Mouse (Mus musculus) MN1 (cell line): ENCODE measurements around the gene Pnpla8.
"Not testable (repeated sequence)": the region's sequence is repeated elsewhere in the genome, so short reads cannot be mapped to it uniquely, and the experiment has no call there.

Source experiments
- DNase-seq: peaks from one replicate; pipeline ENCODE4 v3.0.0-alpha.2; 2016; ENCODE audit warnings: low spot score

Pnpla8 gene

DNA sequence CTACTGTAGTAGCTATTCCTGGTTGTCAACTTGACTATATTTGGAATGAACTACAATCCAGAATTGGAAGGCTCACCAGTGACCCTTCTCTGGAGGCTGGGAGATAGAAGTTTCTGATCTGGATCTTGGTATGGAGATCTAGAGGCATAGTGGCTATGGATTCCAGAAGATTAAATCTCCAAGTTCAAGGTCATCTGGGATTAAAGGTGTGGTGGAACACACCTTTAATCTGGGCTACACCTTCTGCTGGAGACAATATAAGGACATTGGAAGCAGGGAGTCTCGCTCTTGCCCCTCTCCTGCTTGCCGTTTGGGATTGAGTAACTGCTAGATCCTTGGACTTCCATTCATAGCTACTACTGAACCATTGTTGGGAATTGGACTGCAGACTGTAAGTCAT lies at the start of gene Pnpla8:
Pnpla8 (plus strand) TSS at position 301 of the 400 bp plus-strand sequence.
- DNase-seq = not testable (repeated sequence)

DNA sequence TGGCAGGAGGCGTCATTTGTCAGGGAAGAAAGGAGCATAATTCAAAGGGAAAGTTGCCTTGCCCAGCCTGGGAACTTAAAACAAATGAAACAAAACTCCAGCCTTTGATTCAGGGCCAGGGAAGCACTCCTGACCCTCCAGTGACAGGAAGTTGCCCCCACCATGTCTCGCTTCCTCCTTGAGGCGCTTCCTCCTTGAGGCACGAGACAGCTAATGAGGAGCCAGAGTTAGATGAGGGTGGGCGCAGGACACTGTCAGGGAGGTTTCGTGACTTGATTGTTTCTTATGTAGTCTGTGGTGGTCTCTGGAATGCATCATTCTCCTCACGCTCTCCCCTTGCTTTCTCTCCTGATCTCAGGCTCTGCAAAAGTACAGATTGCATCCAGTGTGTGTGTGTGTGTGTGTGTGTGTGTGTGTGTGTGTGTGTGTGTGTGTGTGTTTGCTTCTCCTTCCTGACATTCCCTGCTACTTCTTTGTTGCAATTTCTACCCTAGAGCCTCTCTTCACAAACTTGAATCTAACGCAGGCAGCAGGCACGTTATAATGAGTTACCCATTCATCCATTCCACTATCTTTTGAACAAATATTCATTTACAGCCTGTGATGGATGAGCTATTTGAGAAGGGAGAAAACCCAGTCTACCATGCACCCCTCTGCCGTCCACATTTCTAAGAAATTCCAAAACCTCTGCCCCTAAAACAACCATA lies 44.7 kb upstream of the Pnpla8 start:
- no peak for DNase-seq

DNA sequence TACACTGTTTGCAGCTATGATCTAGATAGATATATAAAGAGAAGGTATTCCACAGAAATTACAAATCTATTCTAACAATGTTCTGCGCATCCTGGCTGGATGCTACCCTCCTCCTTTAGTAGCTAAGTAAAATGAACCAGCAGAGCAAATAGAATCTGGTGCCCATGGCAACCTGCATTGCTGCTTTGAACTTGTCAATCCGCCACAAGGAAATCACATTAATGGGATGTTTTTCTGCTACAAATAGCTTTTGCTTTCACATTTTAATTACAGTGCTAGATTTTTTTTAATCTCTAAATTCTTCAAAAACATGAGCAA lies 44.2 kb upstream of the Pnpla8 start:
- no peak for DNase-seq

- peak; percentile 81 for DNase-seq
Observed at GRCm38 (mm10) chr12:44181081-44181982, 39.8 kb upstream of the Pnpla8 start.

DNA sequence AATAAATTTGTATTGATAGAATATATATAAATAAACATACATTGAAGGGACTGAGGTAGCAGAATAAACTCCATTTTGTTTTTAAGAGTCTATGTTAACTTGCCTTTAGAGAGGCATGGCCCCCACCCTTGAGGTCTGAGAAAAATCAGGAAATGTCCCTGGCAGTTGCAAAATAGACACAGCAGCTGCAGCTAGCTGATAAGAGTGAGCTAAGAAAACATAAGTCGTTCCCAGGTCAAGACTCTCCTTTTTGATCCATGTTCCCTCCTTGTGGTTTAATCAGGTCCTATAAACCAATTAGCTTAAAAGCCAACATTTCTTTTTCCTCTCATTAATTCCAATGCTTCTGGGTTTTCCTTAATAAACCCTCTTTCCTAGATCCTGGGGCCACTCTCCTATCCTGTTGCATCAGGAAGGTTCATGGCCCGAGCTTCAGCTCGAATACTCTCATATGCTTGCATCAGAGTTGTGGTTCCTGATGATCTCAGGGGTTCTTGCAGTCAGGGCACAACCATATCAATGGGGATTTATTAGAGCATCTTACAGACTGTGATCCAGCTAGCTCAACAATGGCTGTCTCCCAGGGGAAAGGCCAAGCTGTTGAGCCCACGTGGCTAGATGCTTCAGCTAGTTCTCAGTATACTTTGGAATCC lies 23.2 kb upstream of the Pnpla8 start:
- peak; percentile 51 for DNase-seq

DNA sequence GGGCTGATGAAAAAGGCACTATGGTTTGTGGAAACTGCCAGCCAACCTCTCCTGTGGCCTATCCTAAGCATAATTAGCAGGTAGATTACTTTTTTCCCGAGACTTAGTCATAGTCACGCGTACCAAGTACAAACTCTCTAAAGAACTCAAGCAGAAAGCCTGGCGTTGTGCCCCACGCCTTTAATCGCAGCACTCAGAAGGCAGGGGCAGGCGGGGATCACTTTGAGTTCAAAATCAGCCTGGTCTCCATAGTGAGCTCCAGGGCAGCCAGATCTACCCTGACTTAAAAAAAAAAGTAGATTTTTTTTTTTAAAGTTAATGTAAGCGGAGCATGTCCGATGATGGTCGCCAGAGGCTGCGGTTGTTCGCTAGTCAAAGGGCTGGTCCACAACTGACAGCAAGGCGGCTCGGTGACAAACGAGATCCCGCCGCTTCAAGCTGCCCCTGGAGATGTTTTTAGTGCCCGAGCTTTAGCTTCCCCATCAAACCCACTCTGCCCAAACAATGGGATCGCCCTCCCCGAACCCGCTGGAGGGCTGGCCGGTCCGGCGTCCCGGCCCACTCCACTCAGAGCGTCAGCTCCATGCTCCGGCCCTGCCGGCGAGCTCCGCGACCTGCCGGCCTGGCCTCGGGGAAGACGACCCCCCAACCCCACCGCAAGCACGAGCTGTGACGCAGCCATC lies 11.9 kb upstream of the Pnpla8 start:
- DNase-seq = peak; percentile 72

GRCm38 (mm10) chr12:44209824-44210752 lies 11.1 kb upstream of the Pnpla8 start, which contains the start of gene Dnajb9:
Gene Dnajb9 (minus strand): TSS chr12:44210326.
- peak; percentile 100 for DNase-seq

DNA sequence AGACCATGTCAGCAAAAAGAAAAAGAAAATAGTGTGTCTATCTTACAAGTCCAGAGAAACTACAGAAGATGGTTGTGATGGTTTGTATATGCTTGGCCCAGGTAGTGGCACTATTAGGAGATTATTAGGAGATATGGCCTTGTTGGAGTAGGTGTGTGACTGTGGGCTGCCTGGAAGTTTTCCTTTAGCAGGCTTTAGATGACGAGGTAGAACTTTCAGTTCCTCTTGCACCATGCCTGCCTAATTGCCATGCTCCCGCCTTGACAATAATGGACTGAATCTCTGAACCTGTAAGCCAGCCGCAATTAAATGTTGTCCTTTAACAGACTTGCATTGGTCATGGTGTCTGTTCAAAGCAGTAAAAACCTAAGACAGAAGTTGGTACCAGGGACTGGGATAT lies 9.6 kb upstream of the Pnpla8 start:
- no peak for DNase-seq

DNA sequence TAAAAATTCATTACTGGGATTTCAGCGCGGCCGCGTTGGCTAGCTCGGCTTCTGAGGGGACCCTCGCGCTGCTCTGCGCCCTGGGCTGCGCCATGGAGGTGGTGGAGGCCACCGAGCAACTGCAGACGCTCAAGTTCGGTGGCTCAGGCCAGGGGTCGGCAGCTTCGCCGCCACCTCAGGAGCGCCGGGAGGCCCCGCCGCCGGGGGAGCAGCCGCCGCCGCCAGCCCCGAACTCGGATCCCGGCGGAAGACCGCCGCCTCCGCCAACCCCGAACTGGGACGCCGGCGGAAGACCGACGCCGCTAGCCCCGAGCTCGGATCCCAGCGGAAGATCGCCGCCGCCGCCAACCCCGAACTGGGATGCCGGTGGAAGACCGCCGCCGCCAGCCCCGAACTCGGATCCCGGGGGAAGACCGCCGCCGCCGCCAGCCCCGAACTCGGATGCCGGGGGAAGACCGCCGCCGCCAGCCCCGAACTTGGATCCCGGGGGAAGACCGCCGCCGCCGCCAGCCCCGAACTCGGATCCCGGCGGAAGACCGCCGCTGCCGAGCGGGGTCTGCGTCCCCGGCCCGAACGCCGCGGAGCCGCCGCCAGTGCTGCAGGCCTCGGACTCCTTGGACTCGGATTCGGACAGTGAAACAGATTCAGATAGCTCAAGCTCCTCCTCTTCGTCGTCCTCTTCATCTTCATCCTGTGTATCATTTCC lies 634 bp downstream of the Pnpla8 start:
- DNase-seq = no peak

DNA sequence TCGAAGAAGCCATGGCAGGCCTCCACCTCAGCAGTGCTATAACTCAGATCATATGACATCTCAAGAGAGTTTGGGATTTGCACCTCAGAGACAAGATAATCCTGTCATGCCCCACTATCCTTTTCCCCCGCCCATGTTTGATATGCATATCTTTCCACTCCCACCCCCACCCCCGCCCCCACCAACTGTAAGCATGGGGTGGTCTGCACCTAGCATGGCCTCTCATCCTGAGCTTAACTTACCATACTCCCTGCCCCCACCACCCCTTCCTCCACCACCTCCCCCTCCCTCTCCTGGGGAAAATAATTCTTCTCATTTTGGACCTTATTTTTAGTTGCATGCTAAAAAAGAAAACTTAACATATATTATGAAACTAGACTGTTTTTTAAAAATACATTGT lies 1.9 kb downstream of the Pnpla8 start:
- DNase-seq = no peak

DNA sequence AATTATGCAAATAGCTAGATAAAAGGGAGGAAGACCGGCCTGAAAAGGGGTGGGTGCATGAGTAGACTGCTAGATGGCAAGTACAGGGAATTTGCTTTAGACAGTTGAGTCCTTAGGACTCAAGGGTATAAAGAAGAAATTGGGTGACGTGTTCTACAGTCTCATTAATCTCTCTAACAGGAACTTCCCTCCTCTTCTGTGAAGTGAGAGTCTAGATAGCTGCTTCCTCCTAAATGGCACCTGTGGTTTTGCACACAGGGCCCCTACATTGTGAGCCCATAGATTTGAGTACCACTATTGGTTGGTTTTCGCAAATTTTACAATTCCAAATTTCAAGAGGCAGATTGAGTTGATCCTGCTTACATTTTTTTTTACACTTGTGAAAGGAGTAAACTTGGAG lies 3.5 kb downstream of the Pnpla8 start:
- no peak for DNase-seq

DNA sequence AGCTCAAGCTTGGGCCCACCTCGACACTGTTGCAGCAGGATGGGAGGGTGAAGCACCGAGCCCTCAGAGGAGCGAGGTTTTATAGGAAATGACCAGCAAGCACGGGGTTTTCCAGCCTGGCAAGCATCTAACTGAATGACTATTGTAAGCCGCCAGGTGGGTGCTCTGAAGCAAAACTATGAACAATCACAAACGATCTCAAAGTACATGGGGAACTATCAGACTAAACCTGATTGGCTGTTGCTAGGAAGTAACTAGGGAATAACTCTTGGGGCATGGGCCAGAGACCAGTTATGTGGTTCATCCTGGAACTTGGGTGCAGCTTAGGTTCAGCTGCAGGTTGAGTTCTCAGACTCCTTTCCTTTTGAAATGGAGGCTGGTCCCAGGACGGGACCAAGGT lies 19.9 kb downstream of the Pnpla8 start:
- no peak for DNase-seq

DNA sequence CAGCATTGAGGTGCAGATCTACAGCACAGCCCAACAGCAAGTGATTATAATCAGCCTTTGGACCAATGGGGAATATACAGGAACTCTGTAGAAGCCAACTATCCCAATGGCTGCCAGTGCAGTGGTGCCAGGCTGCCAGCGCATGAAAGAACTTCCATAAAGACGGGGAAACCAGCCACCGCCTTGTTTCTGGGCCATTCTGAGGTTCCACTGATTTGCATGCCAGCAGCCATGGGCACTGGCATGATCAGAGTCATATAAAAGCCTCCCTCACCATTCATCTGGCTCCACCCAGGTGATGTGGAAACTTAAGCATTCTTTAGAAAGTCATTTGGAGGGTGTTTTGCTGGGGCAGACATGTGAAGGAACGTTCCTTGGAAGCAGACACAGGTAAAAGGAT lies 21.2 kb downstream of the Pnpla8 start:
- DNase-seq = no peak

GRCm38 (mm10) chr12:44245739-44246138 lies 24.6 kb downstream of the Pnpla8 start:
- no peak for DNase-seq

GRCm38 (mm10) chr12:44248309-44248977 lies 27.3 kb downstream of the Pnpla8 start:
- no peak for DNase-seq

DNA sequence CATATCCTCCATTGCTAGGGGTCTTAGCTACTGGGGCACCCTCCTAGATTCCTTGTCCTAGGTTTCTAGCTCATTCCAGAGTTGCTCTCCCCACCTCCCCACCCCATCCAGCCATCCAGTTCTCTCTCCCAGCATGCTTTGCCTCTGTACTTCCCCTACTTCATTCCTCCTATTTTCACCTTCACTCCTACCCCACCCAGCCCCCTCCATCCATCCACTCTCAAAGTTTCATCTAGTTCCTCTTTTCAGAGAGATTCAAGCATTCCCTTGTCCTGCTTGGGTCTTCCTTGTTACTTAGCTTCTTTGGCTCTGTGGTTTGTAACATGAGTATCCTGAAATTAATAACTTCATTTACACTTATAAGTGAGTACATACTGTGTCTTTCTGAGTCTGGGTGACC lies 41.4 kb downstream of the Pnpla8 start:
- DNase-seq = no peak

GRCm38 (mm10) chr12:44265651-44266050 lies 44.5 kb downstream of the Pnpla8 start:
- no peak for DNase-seq

DNA sequence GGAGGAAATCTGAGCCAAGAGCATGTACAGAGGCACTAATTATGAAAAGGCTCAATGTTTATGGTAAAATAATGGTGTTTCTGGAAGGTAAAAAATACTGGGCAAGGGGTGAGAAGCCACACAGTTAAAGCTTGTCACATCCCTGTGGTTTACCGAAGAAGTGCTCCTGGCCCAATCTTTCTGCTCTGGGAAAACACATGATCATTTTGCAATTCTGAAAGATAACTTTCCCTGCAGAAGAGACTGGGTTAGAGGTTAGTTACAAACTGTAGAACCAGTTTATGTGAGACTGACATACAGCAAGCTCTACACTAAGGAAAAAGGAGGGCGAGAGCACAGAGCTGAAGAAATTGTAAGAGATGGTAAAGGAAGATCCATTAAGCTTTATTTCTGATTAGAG lies 46.0 kb downstream of the Pnpla8 start:
- DNase-seq = no peak

GRCm38 (mm10) chr12:44268728-44269302 lies 47.6 kb downstream of the Pnpla8 start:
- peak; percentile 99 for DNase-seq
